Mouse (Mus musculus) CH12.LX (cell line): ENCODE data around the gene Upp2.

Experiments used
- BHLHE40 ChIP-seq: IDR thresholded peaks from 2 replicates; pipeline ENCODE4 v1.6.1; 2011; ENCODE audit warnings: mild to moderate bottlenecking, low read depth, low read length, improper control_type of control experiment
- CHD1 ChIP-seq: IDR thresholded peaks from 2 replicates; pipeline ENCODE4 v1.6.1; 2012; ENCODE audit warnings: low read depth, low read length, improper control_type of control experiment, inconsistent platforms
- CHD2 ChIP-seq: IDR thresholded peaks from 2 replicates; pipeline ENCODE4 v1.6.1; 2011; ENCODE audit warnings: low read length, improper control_type of control experiment
- CTCF ChIP-seq, 2 experiments: IDR thresholded peaks in 1 of 2; conservative IDR thresholded peaks in 1 of 2; 2 replicates each; pipeline ENCODE4 v1.5.1; 2011 to 2012; ENCODE audit warnings: low read depth in 2 of 2, low read length in 2 of 2, improper control_type of control experiment in 1 of 2, inconsistent platforms in 1 of 2, mild to moderate bottlenecking in 1 of 2, moderate library complexity in 1 of 2
- HCFC1 ChIP-seq: IDR thresholded peaks from 2 replicates; pipeline ENCODE4 v1.6.1; 2012; ENCODE audit warnings: low read depth, mild to moderate bottlenecking, inconsistent platforms, low read length, improper control_type of control experiment
- IRF4 ChIP-seq: IDR thresholded peaks from 2 replicates; pipeline ENCODE4 v1.6.1; 2014; ENCODE audit warnings: low read depth, mild to moderate bottlenecking, inconsistent platforms, low read length, improper control_type of control experiment
- MAFK ChIP-seq: IDR thresholded peaks from 2 replicates; pipeline ENCODE4 v1.6.1; 2011; ENCODE audit warnings: low read length, improper control_type of control experiment; ENCODE audit not compliant: insufficient replicate concordance
- MAZ ChIP-seq: IDR thresholded peaks from 2 replicates; pipeline ENCODE4 v1.6.1; 2012; ENCODE audit warnings: low read depth, mild to moderate bottlenecking, inconsistent platforms, low read length, improper control_type of control experiment, moderate library complexity
- MEF2A ChIP-seq: IDR thresholded peaks from 2 replicates; pipeline ENCODE4 v1.6.1; 2014; ENCODE audit warnings: low read depth, mild to moderate bottlenecking, inconsistent platforms, low read length, improper control_type of control experiment, borderline replicate concordance
- MYC ChIP-seq: IDR thresholded peaks from 2 replicates; pipeline ENCODE4 v1.6.1; 2011; ENCODE audit warnings: low read depth, mild to moderate bottlenecking, improper control_type of control experiment, low read length
- POLR2A ChIP-seq: IDR thresholded peaks from 2 replicates; pipeline ENCODE4 v1.6.1; 2011; ENCODE audit warnings: low read depth, mild to moderate bottlenecking, improper control_type of control experiment, low read length
- SMC3 ChIP-seq: IDR thresholded peaks from 2 replicates; pipeline ENCODE4 v1.6.1; 2011; ENCODE audit warnings: low read depth, low read length, improper control_type of control experiment
- ZNF384 ChIP-seq: IDR thresholded peaks from 2 replicates; pipeline ENCODE4 v1.6.1; 2012; ENCODE audit warnings: low read depth, low read length, improper control_type of control experiment, inconsistent platforms

GRCm38 (mm10) chr2:58626136-58626769 is 59.2 kb downstream of the Upp2 start:
- no peak for TF ChIP-seq POLR2A
- no peak for TF ChIP-seq MEF2A
- no peak for TF ChIP-seq IRF4
- TF ChIP-seq CTCF (conservative IDR thresholded peaks at IDR 0.05 in 1 of 2, IDR thresholded peaks at IDR 0.05 in 1 of 2; ENCODE audit: low read depth in 2 of 2, low read length in 2 of 2): no peak
- no peak for TF ChIP-seq MAZ
- no peak for TF ChIP-seq CHD1
- TF ChIP-seq ZNF384: no peak
- TF ChIP-seq MYC: no peak
- no peak for TF ChIP-seq MAFK
- TF ChIP-seq CHD2: no peak
- TF ChIP-seq BHLHE40: no peak
- no peak for TF ChIP-seq SMC3
- no peak for TF ChIP-seq HCFC1
